Mouse (Mus musculus): ENCODE data around the gene Sun2. TPM values are rescaled to one million over a fixed set of nuclear protein-coding genes. Genes with fewer than 3 reads are reported as not detected.

Sun2 gene
- polyA plus RNA-seq, 1 experiment from 2014 or later, result 8.1 TPM

DNA sequence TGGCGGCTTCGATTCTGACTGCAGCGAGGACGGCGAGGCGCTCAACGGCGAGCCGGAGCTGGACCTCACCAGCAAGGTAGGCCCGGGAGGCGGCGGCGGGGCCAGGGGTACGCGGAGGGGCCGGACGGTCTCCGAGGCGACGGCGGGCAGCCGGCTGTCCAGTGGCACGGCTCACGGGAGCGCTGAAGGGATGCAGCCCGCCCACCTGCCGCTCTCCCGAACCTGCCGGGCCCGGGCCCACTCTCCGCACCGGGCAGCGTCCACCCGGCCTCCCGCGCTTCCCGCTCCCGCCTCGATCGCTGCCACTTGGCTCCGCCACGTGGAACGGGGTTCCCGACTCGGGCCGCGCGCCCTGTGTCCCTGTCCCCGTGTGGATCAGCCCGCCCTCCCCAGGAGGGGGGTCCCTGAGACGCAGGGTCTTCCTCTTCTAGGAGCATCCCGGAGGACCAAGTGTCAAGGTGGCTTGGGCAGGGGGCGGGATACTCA, 51.3 kb downstream of the Sun2 start:
- no peaks in the 10 kb centered on the region for H3K27me3 ChIP-seq
- peak overlapping the region; percentile 97 for H3K4me2 ChIP-seq
- H3K9me3 ChIP-seq (replicated peaks), result no peaks in the 10 kb centered on the region
- WGBS, result under 1% methylated on average over 26 of the region's 53 CpGs
- peaks cover 50% of the 10 kb centered on the region for H3K4me1 ChIP-seq
- peak overlapping the region; percentile 93 for H3K9ac ChIP-seq
- H3K4me3 ChIP-seq, result peak overlapping the region; percentile 69
- peak; percentile 6 for ATAC-seq
- peaks cover 17% of the 10 kb centered on the region for H3K36me3 ChIP-seq (ENCODE audit: poor library complexity, severe bottlenecking)
- H3K27ac ChIP-seq, result peak overlapping the region; percentile 88

DNA sequence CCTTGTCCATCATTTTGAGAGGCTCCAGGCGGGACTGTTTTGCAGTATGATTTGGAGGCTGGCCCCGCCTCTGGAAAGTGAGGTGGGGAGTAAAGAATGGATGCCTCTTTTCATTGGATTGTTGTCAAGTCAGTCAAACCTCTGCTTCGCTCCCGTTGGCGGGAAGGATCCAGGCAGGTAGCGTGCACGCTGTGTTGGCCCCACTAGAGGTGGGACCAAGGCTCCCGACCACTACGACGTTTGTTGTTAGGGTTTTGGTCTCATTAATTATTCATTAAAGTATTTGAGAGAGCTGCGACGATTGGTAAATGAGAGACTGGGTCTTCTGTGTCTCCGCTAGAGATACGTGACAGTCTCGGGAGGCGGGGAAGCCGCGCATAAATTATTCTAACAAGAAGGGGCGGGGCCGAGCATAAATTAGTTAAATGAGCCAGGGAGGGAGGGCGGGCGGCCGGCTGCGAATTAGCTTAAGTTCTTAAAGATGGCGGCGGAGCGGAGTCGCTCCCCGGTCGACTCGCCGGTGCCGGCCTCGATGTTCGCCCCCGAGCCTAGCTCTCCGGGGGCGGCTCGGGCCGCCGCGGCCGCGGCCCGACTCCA, 51.8 kb downstream of the Sun2 start, which contains the start of gene Gtpbp1:
Gtpbp1 (plus strand) TSS at position 420 of the 597 bp plus-strand sequence.
- Histone ChIP-seq H3K4me1 (peaks cover 55% of the 10 kb centered on the region), H3K4me2 (peak within 1 kb of the TSS; percentile 97), H3K4me3 (peak within 1 kb of the TSS; percentile 69), H3K27ac (peak within 1 kb of the TSS; percentile 88), H3K9ac (peak within 1 kb of the TSS; percentile 93), H3K9me3 (replicated peaks) (no peaks in the 10 kb centered on the region), H3K36me3 (ENCODE audit: poor library complexity, severe bottlenecking) (peaks cover 13% of the 10 kb centered on the region), H3K27me3 (no peaks in the 10 kb centered on the region)
- ATAC-seq, result peak; percentile 98
- WGBS, result under 1% methylated on average over 41 of the region's 45 CpGs

DNA sequence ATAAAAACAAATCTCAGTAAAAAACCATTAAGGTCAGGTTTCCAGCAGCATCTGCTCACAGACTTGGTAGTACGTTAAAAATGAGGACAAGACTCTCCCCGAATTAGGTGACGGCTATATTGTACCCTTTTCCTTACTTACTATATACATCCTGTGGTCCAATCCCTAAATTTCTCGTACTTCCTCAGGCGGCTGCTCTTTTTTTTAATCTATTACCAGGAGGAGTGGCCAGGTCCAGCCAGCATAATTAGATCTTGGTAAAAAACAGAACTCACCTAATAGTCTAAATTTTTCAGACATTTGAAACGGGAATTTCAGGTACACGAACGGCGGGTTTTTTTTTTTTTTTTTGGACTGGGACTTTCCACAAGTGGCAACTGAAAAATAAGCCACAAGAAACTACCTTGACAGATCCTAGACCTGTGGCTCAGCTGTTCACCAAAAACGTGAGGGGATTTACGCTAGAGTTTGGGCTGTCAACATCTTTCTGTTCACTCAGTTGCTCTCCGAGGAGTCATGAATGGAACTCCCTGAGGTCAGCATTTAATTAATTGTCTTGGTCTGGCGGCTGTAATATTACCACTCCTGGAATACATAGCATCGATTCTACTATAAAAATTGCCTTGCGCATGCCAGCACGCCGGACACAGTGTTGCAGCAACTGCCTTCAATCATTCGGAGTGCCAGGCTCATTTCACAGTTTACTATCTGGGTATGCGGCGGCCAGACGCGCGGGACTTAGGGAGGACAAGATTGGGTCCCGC, 52.5 kb downstream of the Sun2 start:
- Histone ChIP-seq H3K9ac (peak overlapping the region; percentile 48; the same call in 1 of the 2 replicates), H3K9me3 (replicated peaks) (no peaks in the 10 kb centered on the region), H3K27me3 (no peaks in the 10 kb centered on the region), H3K36me3 (ENCODE audit: poor library complexity, severe bottlenecking) (peaks cover 9% of the 10 kb centered on the region), H3K27ac (peak overlapping the region; percentile 54), H3K4me1 (peaks cover 62% of the 10 kb centered on the region), H3K4me2 (peak overlapping the region; percentile 97), H3K4me3 (peak overlapping the region; percentile 69)
- no peak for ATAC-seq
- WGBS, result 13% methylated on average over 24 of the region's 24 CpGs

DNA sequence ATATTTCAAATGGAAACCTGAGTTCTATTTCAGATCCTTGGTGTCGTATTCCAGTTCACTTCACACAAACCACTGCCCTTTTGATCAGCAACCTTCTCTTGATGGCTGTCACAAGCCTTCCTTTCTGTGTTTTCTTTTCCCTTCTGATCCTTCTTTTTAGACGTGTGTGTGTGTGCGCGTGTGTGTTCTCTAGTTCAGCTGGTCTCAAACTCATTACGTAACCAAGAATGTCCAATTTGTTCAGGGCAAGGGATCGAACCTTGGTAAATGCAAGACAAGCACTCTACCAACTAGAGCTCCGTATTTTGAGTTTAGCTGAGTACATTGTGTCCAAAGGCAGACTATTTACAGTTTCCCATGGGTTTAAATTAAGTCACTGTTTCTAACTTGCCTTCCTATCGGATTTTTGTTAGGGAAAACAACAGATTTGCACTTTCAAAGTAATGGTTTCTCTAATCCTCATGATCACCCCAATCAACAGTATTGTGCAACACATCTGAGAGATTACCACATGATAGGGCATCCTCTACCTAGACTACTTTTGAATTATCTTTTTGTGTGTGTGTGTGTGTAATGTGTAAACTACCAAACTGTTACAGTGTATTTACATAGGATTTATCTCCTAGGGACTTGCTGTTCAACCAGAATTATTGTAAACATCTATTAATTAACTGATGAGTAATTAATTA, 53.9 kb downstream of the Sun2 start:
- peak overlapping the region; percentile 92 for H3K9ac ChIP-seq
- H3K27ac ChIP-seq, result peak overlapping the region; percentile 94
- peak overlapping the region; percentile 95 for H3K4me3 ChIP-seq
- WGBS, result 2% methylated on average over 8 of the region's 8 CpGs
- no peaks in the 10 kb centered on the region for H3K9me3 ChIP-seq (replicated peaks)
- H3K4me2 ChIP-seq, result peak overlapping the region; percentile 85
- no peak for ATAC-seq
- H3K27me3 ChIP-seq, result no peaks in the 10 kb centered on the region
- peaks cover 71% of the 10 kb centered on the region for H3K4me1 ChIP-seq
- H3K36me3 ChIP-seq (ENCODE audit: poor library complexity, severe bottlenecking), result no peaks in the 10 kb centered on the region

DNA sequence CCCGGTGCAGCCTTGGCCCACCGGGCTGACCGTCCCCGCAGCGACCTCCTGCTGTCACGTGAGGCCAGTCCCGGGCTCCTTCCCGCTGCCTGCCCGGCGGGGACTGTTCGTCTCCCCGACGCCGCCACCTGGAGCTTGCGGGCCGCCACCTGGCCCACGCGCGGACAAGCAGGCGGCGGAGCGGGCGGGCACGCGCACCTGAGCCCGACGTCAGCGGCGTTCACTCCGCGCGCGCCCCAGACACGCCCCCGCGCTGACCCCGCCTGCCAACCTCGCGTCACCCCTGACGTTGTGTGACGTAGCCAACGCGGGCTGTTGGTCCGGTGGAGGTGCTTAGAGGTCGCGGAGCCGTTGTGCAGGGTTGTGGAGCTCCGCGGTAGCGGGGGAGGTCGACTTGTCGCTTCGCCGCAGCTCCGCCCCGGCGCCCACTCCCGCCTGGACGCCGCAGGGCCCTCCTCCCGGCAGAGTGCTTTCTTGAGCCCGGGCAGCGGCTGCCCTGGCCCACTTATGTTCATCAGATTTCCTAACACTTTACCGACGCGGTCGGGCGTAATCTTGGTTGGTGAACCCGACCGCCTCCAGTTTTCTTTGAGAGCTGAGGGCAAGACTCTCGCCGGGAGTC, 54.6 kb downstream of the Sun2 start, which contains the start of gene Josd1:
Josd1 (minus strand) TSS at position 274 of the 622 bp plus-strand sequence.
- peak; percentile 54 for ATAC-seq
- no peaks in the 10 kb centered on the region for H3K27me3 ChIP-seq
- peaks cover 71% of the 10 kb centered on the region for H3K4me1 ChIP-seq
- WGBS, result under 1% methylated on average over 56 of the region's 72 CpGs
- peak within 1 kb of the TSS; percentile 94 for H3K27ac ChIP-seq
- no peaks in the 10 kb centered on the region for H3K36me3 ChIP-seq (ENCODE audit: poor library complexity, severe bottlenecking)
- peak within 1 kb of the TSS; percentile 92 for H3K9ac ChIP-seq
- H3K4me2 ChIP-seq, result peak within 1 kb of the TSS; percentile 85
- no peaks in the 10 kb centered on the region for H3K9me3 ChIP-seq (replicated peaks)
- peak within 1 kb of the TSS; percentile 95 for H3K4me3 ChIP-seq

DNA sequence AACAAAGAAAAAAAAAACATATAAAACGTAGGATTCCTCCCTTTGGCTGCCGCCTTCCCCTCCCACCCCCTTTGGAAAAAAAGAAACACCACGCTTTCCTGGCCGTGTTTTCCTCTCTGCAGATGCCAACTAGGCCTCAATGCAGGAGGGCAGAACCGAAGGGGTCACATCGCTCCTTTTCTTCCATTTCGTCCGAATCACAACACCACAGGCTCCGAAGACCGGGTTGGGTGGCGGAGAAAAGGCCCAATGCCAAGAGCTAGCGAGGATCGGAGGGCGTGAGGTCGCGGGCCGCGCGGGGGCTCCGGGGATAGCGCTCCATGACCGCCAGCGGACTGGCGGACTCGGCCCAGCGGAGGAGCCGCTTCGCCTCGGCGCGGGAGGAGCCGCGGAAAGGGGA, 55.2 kb downstream of the Sun2 start:
- Histone ChIP-seq H3K4me2 (peak overlapping the region; percentile 85), H3K27ac (peak overlapping the region; percentile 94), H3K9ac (peak overlapping the region; percentile 92), H3K36me3 (ENCODE audit: poor library complexity, severe bottlenecking) (no peaks in the 10 kb centered on the region), H3K4me1 (peaks cover 68% of the 10 kb centered on the region), H3K9me3 (replicated peaks) (no peaks in the 10 kb centered on the region), H3K4me3 (peak overlapping the region; percentile 95), H3K27me3 (no peaks in the 10 kb centered on the region)
- ATAC-seq, result no peak
- under 1% methylated on average over 29 of the region's 33 CpGs for WGBS

DNA sequence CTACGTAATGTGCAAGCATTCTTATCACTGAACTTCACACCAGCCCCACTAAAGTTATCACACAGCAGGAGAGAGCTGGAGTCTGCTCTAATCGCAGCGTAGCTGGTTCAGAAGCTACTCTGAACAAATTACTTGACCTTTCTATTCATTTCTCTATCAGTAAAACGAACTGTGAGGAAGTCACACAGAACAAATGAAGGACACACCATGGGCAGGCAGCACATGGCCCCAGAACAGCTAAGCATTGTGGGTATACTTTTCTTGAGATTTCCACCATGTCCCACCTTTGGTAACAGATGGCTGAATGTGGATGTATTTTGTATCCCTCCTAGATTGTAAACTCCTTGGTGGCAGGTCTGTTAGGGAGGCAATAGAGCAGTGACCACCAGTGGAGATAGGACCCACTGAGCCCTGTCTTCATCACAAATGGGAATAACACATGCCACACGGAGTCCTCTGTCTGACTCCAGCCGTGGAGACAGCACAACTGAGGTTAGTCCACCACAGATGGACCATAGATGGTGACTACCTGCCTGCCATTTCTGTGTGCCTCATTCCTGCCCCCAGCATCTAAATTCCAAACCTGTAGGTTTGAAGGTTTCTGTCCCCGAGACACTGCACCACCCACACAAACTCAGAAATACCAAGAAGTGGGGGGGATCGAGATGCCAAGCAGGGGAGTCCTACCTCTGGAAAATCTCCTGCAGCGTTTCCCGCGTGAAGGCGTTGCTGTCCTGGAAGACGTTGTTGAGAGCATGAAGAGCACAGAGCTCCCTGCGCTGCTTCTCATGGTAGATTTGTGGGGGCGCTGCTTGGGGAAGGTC, 56.1 kb downstream of the Sun2 start:
- Histone ChIP-seq H3K27ac (no peak overlapping the region), H3K4me2 (peak overlapping the region; percentile 85), H3K4me3 (peak overlapping the region; percentile 95), H3K4me1 (peaks cover 59% of the 10 kb centered on the region), H3K27me3 (no peaks in the 10 kb centered on the region), H3K9ac (peak overlapping the region; percentile 92), H3K9me3 (replicated peaks) (no peaks in the 10 kb centered on the region), H3K36me3 (ENCODE audit: poor library complexity, severe bottlenecking) (no peaks in the 10 kb centered on the region)
- ATAC-seq, result no peak
- WGBS, result 18% methylated on average over 15 of the region's 15 CpGs

DNA sequence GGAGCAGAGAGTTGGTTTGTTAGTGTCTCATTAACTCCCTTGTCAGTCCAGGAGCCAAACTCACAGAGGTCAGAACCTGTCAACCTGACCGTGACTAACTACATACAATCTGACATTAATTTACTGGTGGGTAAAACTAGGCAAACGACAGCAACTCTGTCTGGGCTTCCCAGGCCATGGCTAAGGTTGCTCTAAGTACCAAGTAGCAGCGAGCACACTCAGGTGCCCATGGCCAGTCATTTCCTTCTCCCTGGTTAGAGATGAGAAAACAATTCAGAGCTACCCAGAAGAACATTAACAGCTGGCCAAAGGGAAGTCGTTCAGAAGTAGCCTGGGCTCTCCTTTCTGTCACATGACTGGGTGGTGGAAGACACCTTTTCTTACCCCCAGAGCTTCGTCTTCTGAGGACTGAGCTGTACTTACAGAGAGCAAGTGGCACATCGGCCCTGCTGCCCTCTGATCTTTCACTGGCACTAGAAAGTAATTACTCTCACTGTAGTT, 57.1 kb downstream of the Sun2 start:
- no peaks in the 10 kb centered on the region for H3K36me3 ChIP-seq (ENCODE audit: poor library complexity, severe bottlenecking)
- H3K9ac ChIP-seq, result peak overlapping the region; percentile 92
- H3K9me3 ChIP-seq (replicated peaks), result no peaks in the 10 kb centered on the region
- no peak overlapping the region for H3K27ac ChIP-seq
- peaks cover 57% of the 10 kb centered on the region for H3K4me1 ChIP-seq
- no peaks in the 10 kb centered on the region for H3K27me3 ChIP-seq
- ATAC-seq, result no peak
- peak overlapping the region; percentile 95 for H3K4me3 ChIP-seq
- H3K4me2 ChIP-seq, result peak overlapping the region; percentile 85
- 59% methylated on average over 6 of the region's 6 CpGs for WGBS

DNA sequence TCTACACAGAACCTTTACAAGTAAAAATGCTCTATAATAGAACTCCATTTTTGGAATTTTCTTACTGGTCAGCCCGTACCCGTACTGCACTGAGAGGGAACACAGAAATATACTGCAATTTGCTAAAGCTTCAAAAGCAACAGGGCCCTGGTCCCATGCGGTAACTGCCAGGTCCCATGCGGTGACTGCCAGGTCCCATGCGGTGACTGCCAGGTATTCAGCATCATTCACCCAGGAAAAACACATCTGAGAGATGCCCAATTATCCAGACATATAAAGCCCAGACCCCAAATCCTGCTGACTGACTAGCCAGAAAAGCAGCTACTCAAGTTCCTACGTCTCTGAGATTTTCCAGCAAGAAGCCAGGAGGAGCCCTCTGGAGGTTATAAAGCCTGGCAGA, 57.7 kb downstream of the Sun2 start:
- peak overlapping the region; percentile 95 for H3K4me3 ChIP-seq
- WGBS, result 78% methylated on average over 6 of the region's 6 CpGs
- peak overlapping the region; percentile 92 for H3K9ac ChIP-seq
- peak overlapping the region; percentile 85 for H3K4me2 ChIP-seq
- peaks cover 53% of the 10 kb centered on the region for H3K4me1 ChIP-seq
- ATAC-seq, result no peak
- H3K9me3 ChIP-seq (replicated peaks), result no peaks in the 10 kb centered on the region
- no peaks in the 10 kb centered on the region for H3K36me3 ChIP-seq (ENCODE audit: poor library complexity, severe bottlenecking)
- H3K27ac ChIP-seq, result no peak overlapping the region
- H3K27me3 ChIP-seq, result no peaks in the 10 kb centered on the region

DNA sequence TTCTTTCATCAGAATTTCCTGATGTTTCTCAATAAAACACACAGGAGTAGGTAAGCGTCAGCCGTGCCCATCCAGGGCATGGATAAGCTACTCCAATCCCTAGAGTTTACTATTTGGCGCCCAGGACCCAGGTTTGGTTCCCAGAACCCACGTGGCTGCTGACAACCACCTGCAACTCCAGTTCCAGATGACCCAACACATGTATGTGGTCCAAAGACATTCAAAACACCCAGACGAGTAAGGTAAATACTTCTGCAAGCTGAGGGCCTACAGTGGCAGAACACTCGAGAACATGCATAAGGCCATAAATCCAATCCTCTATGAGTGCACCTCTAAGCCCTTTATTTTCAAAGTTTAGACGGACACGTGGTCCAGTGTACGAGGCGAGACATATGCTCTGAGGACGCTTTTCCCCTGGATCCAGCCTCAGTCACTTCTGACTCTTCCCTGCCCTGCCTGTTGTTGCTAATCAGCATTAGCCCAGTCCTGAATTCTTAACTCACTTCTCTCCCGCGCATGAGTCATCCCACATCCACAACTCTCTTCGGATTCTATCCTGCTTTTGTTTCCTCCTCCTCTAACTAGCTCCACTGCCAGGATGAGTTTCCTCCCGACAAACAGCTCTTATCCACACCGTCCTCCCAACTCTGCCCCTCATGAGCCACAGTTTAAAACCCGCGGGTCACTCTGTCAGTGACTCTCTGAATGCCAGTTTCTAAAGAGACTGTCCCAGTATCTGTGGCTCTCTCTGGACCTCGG, 58.5 kb downstream of the Sun2 start:
- no peak for ATAC-seq
- H3K27ac ChIP-seq, result no peak overlapping the region

More for the DNA sequence above, 58.5 kb downstream of the Sun2 start:
- H3K9me3 ChIP-seq (replicated peaks), result no peaks in the 10 kb centered on the region
- peaks cover 50% of the 10 kb centered on the region for H3K4me1 ChIP-seq
- peak overlapping the region; percentile 85 for H3K4me2 ChIP-seq
- H3K9ac ChIP-seq, result peak overlapping the region; percentile 92
- peak overlapping the region; percentile 95 for H3K4me3 ChIP-seq
- WGBS, result 77% methylated on average over 19 of the region's 19 CpGs
- H3K36me3 ChIP-seq (ENCODE audit: poor library complexity, severe bottlenecking), result no peaks in the 10 kb centered on the region
- H3K27me3 ChIP-seq, result no peaks in the 10 kb centered on the region
